Mouse (Mus musculus) small intestine, adult 2 months (tissue): ENCODE results near the gene Eya3. TPM values are rescaled to one million over a fixed set of nuclear protein-coding genes. Genes with fewer than 3 reads are reported as not detected.

ENCODE experiments used
- H3K27ac ChIP-seq: fragments of 200-500 bp; 2 replicates; pipeline ENCODE4 v1.5.1; 2012; ENCODE audit warnings: low read depth, low read length, control low read depth, inconsistent platforms; ENCODE audit not compliant: insufficient read depth
- H3K27me3 ChIP-seq: fragments of 200-500 bp; 2 replicates; pipeline ENCODE4 v1.6.1; 2012; ENCODE audit warnings: mild to moderate bottlenecking, moderate library complexity, low read length, inconsistent platforms; ENCODE audit not compliant: control insufficient read depth, insufficient read depth
- H3K36me3 ChIP-seq: fragments of 200-500 bp; 2 replicates; pipeline ENCODE4 v1.6.1; 2012; ENCODE audit warnings: mild to moderate bottlenecking, low read length, control low read depth, inconsistent platforms; ENCODE audit not compliant: control insufficient read depth, insufficient read depth
- H3K4me1 ChIP-seq: fragments of 200-500 bp; 2 replicates; pipeline ENCODE4 v1.6.1; 2012; ENCODE audit warnings: low read length, inconsistent platforms, mixed read lengths; ENCODE audit not compliant: control insufficient read depth, insufficient read depth, insufficient read length
- H3K4me3 ChIP-seq: fragments of 200-500 bp; 2 replicates; pipeline ENCODE4 v1.5.1; 2012; ENCODE audit warnings: low read depth, mild to moderate bottlenecking, control low read depth, inconsistent platforms, low read length, moderate library complexity
- CTCF ChIP-seq: fragments of 200-500 bp; IDR thresholded peaks from 2 replicates; pipeline ENCODE4 v1.5.1; 2012; ENCODE audit warnings: low read depth, mild to moderate bottlenecking, control low read depth, inconsistent platforms, low read length, moderate library complexity, mixed read lengths; ENCODE audit not compliant: insufficient replicate concordance, insufficient read length; ENCODE audit errors: extremely low read depth
- POLR2A ChIP-seq: fragments of 200-500 bp; IDR thresholded peaks from 2 replicates; pipeline ENCODE4 v1.6.1; 2012; ENCODE audit warnings: low read depth, mild to moderate bottlenecking, control low read depth, inconsistent platforms, low read length, moderate library complexity
- WGBS: fragments of 180-500 bp; shearing (Covaris S2); methylation state at CpG from one replicate; pipeline ENCODE4 v1.1.7; 2018; 5-methylcytosine and 5-hydroxymethylcytosine counted together
- polyA plus RNA-seq: library from polyadenylated mRNA; depleted of rRNA; stranded (reverse); fragments of >200 nt; gene quantifications from 2 replicates; pipeline ENCODE4 v1.2.3, GENCODE M21; 2012

The Eya3 gene
- polyA plus RNA-seq, 1 experiment, result 20.7 TPM

DNA sequence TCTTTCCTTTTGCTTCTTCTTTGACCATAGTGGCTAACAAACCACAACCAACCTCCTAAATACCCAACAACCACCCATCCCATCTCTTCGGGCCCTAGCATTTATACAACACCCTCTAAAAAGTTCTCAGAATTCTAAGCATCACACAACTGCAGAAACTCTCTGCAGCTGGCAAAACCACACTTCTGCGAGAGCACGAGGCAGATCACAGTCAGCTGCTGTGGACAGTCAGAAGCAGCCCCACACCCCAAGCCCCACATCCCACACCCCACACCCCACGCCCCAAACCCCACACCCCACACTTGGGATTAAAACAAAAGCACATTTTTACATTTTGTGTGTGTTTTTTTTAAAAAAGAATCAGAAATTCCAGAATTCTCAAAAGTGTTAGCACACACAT, 35.3 kb upstream of the Eya3 start:
- H3K4me1 ChIP-seq, result peaks cover 4% of the 10 kb centered on the region; the same call in 1 of the 2 replicates
- WGBS, result 78% methylated on average over 4 of the region's 4 CpGs
- H3K27me3 ChIP-seq, result no peaks in the 10 kb centered on the region
- H3K36me3 ChIP-seq, result no peaks in the 10 kb centered on the region
- H3K27ac ChIP-seq, result no peak overlapping the region
- H3K4me3 ChIP-seq, result no peak overlapping the region
- TF ChIP-seq POLR2A (no peak), CTCF (no peak)

- Histone ChIP-seq H3K27ac (no peak overlapping the region), H3K36me3 (no peaks in the 10 kb centered on the region), H3K27me3 (no peaks in the 10 kb centered on the region), H3K4me1 (peaks cover 4% of the 10 kb centered on the region; the same call in 1 of the 2 replicates), H3K4me3 (no peak overlapping the region)
- 34% methylated on average over 5 of the region's 5 CpGs for WGBS
- TF ChIP-seq POLR2A, result no peak
- TF ChIP-seq CTCF, result no peak
Observed at GRCm38 (mm10) chr4:132605816-132606215, 33.0 kb upstream of the Eya3 start.

- TF ChIP-seq POLR2A (no peak), CTCF (no peak)
- Histone ChIP-seq H3K4me3 (no peak overlapping the region), H3K27me3 (no peaks in the 10 kb centered on the region), H3K36me3 (no peaks in the 10 kb centered on the region), H3K4me1 (peaks cover 4% of the 10 kb centered on the region; the same call in 1 of the 2 replicates), H3K27ac (no peak overlapping the region)
- 50% methylated on average over 4 of the region's 4 CpGs for WGBS
Observed at GRCm38 (mm10) chr4:132608147-132608546, 30.6 kb upstream of the Eya3 start.

GRCm38 (mm10) chr4:132610301-132610984, 28.3 kb upstream of the Eya3 start:
- H3K27ac ChIP-seq, result no peak overlapping the region
- no peaks in the 10 kb centered on the region for H3K36me3 ChIP-seq
- TF ChIP-seq POLR2A (no peak), CTCF (no peak)
- H3K4me3 ChIP-seq, result no peak overlapping the region
- peaks cover 4% of the 10 kb centered on the region; the same call in 1 of the 2 replicates for H3K4me1 ChIP-seq
- H3K27me3 ChIP-seq, result no peaks in the 10 kb centered on the region
- 44% methylated on average over 3 of the region's 3 CpGs for WGBS

DNA sequence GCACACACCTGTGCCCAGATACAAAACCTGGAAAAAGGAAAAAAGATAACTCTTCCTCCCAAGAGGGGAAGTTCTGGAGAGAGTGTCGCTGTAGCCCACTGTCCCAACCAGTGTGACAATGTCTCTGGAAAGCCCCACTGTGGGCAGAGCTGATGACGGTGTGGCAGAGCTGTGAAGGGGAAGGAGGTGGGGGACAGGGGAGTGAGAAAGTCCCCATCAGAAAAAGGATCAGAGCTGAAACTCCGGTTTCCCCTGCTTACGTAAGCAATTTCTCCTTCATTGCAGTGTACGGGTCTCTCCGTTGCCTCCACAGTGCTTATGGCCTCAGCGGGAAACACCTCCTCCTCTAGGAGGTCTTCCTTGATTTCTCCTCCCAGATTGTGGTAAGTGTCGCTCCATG, 27.5 kb upstream of the Eya3 start:
- H3K27me3 ChIP-seq, result no peaks in the 10 kb centered on the region
- WGBS, result 82% methylated on average over 8 of the region's 8 CpGs
- no peaks in the 10 kb centered on the region for H3K4me1 ChIP-seq
- TF ChIP-seq CTCF, result no peak
- no peak overlapping the region for H3K27ac ChIP-seq
- H3K4me3 ChIP-seq, result no peak overlapping the region
- no peaks in the 10 kb centered on the region for H3K36me3 ChIP-seq

- Histone ChIP-seq H3K4me3 (no peak overlapping the region), H3K36me3 (no peaks in the 10 kb centered on the region), H3K27ac (no peak overlapping the region), H3K4me1 (no peaks in the 10 kb centered on the region), H3K27me3 (no peaks in the 10 kb centered on the region)
- no peak for TF ChIP-seq CTCF
- TF ChIP-seq POLR2A, result no peak
- 83% methylated on average over 6 of the region's 6 CpGs for WGBS
Observed at GRCm38 (mm10) chr4:132617873-132618272, 20.9 kb upstream of the Eya3 start.

- WGBS, result 82% methylated on average over 10 of the region's 10 CpGs
- no peak overlapping the region for H3K27ac ChIP-seq
- no peaks in the 10 kb centered on the region for H3K36me3 ChIP-seq
- no peak for TF ChIP-seq POLR2A
- no peak for TF ChIP-seq CTCF
- no peak overlapping the region for H3K4me3 ChIP-seq
- no peaks in the 10 kb centered on the region for H3K4me1 ChIP-seq
- H3K27me3 ChIP-seq, result no peaks in the 10 kb centered on the region
Observed at GRCm38 (mm10) chr4:132618850-132619375, 19.9 kb upstream of the Eya3 start.
